Mouse (Mus musculus) spleen, adult 12 weeks (tissue): Measurements from ENCODE around the gene Spryd3.
A peak's percentile ranks its signal among the peaks of the same experiment; 100 is the strongest.
"Not testable (repeated sequence)": the region's sequence is repeated elsewhere in the genome, so short reads cannot be mapped to it uniquely, and the experiment has no call there.

Source experiments
- DNase-seq: peaks from one replicate; pipeline ENCODE4 v3.0.0; 2022; ENCODE audit warnings: low spot score

The Spryd3 gene

DNA sequence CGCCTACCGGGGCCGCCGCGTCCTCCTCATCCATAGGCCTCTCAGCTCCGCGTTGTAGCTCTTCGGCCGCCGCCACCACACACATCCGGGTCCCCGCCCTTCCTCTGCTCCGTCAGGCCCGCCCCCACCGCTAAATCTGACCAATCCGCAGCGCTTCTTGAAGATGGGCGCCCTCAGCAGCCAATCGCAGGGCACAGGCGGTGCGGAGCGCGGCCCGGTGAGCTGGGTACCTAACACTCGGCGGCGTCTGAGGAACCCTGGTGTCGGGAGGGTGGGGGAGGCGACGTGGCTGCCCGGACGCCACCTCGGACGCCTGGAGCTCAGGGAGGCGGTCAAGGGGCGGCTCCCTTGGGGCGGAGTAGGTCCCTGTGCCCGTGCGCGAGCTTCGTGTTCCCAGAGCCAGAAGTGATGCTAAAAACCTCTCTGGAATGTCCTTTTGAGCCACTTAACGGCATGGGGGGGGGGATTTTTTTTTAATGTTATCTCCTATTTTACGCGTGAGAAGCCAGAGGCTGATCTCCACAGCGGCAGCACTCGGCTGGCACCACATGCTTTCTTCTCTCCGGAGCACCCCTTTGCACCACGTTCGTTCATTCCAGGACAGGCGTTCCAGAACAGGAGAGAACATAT lies at the start of gene Spryd3:
Spryd3 (minus strand) TSS at position 106 of the 630 bp plus-strand sequence.
- DNase-seq = peak; percentile 98

DNA sequence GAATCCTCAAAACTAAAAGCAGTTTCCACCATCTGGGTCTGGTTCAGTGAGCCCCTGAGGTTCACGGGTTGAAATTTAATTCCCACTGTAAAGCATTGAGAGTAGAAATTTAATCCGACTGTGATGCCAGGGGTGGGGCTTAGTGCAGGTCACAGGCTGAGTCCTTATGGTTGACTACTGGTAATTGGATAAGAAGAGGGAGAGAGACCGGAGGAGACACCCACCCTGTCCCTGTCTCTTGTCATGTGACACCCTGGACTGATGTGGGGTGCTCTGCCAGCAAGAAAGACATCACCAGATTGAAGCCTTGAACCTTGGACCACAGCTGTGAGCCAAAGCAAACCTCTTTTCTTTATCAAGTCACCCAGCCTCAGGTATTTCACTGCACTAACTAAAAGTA lies 47.0 kb upstream of the Spryd3 start:
- no peak for DNase-seq

DNA sequence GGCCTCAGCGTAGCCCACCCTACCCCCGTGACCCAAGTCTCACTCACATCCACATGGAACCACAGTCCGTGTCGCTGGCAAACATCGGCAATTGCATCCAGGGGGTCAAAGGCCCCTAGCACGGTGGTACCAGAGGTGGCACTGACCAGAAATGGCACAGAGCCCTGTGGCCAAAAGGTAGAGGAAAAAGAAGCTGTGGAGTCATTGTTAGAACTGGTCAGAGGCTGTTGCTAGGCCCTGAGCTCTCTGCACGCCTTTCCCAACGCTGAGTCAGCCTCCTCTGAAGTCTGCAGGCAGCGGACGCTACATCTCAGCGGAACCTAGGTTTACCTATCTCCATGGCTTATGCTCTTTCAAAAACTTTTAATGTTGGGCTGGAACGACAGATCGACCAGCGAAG lies 43.9 kb upstream of the Spryd3 start:
- no peak for DNase-seq

DNA sequence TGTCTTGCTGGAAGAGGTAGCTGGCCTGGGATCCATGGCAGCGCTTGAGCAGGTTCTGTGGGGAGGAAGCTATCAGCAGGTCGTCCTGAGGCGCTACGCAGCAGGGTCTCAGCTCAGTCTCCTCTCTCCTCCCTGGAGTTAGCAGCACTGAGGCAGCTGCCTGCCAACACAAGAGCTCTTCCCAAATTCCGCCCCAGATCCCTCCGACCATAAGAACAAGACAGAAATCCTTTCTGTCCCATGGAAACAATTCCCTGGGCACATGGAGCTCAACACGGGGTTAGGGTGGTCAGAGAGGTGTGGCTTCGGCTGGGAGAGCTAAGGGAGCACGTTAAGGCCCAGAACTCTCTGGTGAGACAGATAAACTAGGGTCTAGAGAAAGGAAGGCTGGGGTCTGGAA lies 43.1 kb upstream of the Spryd3 start:
- no peak for DNase-seq

DNA sequence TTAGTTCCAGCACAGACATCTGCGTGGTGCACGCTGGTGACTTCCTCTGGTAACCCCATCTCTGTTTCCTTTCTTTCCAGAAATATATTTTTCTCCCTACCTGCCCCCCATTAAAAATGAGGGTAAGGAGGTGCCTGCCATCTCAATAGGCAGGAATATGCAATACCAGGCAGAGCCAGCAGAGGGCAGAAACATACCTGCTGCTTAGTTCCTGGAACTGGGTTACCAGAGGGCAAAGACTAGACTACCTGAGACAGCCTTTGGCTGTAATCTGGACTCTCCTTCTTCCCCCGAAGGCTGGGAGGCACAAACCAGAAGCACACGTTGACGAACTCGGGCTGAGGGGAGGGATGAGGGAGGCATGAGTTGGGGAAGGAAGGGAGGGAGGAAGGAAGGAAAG lies 42.2 kb upstream of the Spryd3 start:
- DNase-seq = peak; percentile 70

DNA sequence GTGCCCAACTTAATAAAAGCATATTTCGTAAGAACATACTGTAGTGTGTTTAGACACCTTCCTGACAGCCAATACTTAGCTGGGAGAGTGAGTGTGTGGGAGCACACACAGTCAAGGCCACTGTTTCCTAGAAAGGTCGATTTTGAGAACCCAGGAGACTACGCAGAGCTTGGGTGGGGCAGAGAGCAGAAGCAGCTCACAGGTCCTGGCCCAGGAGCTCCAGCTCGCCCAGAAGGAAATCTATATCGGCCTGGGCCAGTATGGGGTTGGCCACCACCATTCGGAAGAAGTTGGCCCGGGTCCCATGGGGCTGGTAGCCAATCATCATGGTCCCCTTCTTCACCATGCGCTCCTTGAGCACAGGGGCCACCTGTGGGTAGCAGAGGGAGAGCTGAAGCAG lies 41.4 kb upstream of the Spryd3 start:
- no peak for DNase-seq

DNA sequence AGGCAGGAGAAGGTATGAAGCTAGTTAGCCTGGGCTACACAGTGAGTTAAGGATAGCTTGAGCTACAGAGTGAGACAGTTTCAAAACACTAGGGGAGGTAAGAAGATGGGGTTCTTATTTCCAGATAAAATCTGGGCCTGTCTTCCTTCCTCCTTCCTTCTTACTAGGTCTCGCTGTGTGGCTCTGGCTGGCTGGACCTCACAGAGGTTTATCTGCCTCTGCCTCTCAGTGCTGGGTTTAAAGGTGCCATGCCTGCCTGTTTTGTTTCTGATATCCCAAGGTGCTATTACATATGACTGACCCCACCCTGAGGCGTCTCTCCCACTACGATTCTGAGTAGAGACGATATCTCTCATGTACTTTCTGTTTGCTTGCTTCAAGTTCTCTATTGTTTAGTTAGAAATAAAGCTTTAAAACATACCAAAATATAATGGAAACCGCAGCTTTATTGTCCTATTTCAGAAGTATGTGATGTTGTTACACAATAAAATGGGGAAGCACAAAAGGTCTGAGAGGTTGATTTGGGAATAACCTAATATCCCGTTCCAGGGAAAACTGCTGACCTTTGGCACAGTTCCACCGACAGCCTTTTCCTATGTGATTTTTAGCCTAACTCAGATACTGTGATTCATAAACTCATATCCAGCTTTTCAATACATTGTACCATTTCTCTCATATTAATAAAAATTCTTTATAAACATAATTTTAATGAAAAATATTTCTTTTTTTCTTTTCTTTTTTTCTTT lies 40.7 kb upstream of the Spryd3 start:
- DNase-seq = no peak

DNA sequence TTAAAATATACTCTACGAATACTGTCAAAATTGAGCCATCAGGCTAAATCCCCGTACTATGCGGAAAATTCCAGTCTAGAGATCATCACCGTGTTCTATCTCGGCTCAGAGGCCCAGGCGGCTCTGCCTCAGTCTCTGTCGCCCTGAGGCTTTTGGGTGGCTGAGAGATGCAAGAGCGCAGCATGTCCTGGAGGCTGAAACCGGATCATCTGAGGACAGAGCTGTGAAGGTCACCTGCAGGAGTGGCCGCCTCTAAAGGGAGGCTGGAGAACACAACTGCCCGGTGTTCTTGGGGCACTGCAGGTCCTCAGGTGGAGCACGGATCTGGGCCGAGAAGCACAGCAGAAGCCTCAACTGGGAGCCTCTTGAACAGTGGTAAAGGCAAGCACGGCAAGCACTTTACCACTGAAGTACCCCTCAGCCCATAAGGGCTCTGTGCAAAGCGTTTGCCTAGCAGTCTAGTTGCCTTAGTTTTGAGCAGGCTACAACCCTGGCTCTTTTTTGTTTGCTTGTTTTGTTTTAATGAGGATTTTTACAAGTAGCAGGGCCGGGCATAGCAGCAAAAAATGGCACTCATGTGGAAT lies 39.8 kb upstream of the Spryd3 start:
- DNase-seq = no peak

DNA sequence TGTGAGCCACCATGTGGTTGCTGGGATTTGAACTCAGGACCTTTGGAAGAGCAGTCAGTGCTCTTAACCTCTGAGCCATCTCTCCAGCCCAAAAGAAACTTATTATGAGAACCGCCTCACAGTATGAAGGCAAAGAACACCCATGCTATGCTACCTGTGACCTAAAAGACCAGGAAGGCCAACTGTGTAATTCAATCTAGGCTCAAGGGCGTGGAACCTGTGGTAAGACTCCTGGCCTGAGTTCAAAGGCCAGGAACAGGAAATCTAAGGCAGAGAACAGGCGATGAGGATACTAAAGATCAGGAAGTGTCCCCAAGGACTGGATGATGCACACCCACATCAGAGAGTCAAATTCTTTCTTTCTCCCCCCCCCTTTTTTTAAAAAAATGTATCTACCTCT lies 37.5 kb upstream of the Spryd3 start:
- no peak for DNase-seq

DNA sequence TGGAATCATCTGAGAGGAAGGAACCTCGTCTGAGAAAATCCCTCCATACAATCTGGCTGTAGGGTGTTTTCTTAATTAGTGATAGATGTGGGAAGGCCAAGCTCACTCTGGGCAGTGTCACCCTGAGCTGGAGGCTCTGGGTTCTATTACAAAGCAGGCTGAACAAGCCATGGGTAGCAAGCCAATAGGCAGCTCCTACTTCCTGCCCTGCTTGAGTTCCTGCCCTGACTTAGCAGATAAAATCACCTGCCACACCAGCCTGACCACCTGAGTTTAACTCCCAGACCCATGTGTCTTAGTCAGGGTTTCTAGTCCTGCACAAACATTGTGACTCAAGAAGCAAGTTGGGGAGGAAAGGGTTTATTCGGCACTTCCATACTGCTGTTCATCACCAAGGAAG lies 33.0 kb upstream of the Spryd3 start:
- DNase-seq = no peak

DNA sequence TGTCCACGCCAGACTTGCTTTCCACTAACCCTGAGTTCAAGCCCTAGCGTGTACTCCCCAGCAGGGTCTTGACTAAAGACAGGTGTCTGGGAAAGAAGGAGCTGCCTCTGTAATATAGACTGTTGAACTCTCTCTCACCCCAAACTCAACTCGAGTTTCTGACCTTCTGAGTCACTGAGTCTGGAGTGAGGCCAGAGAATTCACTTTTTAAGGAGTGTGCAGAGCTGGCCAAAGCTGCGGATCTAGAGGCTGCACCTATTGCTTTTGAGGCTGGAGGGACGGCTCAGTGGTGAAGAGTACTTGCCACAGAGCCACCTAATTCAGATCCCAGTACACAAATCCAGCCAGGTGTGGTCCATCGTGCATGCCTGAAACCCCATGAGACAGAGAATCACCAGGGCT lies 31.6 kb upstream of the Spryd3 start:
- DNase-seq = no peak

DNA sequence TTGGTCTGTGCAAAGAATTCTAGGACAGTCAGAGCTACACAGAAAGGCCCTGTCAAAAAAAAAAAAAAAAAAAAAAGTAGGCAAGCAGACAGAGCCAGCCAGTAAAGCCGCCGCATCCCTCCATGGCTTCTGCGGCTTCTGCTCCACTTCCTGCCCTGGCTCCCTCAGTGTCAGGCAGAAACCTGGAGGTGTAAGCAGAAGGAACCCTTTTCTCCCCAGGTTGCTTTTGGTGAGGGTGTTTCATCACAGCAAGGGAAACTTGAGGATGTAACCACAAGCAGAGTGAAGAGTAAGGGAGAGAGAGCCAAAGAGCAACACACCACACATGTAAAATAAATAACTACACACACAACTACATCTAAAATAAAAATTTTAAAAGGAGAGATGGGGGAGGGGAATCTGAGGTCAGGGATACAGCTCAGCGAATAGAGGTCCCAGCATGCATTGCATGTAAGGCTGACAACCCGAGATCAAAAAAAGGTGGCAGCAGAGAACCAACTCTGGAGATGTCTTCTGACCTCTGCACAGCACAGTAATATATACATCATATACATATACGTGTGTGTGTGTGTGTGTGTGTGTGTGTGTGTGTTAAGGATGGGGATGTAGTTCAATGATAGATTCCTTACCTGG lies 29.6 kb upstream of the Spryd3 start:
- DNase-seq = no peak

DNA sequence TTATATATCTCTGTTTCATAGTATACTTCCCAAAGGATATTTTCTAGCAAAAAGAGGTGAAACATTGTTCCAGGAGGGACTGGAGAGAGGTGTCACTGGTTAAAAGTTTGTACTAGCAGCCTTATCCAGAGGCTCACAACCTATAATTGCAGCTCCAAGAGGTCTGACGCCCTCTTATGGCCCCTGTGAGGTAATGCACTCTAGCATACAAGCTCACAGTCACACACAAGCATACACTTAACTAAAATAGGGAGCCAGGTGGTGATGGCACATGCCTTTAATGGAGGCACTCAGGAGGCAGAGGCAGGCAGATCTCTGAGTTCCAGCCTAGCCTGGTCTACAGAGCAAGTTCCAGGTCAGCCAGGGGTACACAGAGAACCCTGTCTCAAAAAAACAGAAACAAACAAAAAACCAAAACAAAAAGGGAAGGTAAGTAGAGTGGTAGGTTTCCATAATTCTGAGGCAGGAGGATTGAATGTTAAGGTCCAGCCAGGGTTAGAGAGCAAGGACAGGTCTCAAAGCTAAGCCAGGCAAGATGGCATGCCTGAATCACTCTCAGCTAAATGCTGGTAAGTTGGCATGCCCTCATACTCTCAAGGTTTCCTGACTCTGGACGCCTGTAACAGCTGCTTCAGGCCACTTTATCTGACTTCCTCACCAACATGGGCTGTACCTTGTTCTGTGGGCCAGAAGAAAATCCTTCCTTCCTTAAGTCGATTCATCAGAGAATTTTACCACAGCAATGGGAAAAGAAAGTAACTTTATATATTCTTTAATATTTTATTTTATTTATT lies 28.1 kb upstream of the Spryd3 start:
- no peak for DNase-seq

DNA sequence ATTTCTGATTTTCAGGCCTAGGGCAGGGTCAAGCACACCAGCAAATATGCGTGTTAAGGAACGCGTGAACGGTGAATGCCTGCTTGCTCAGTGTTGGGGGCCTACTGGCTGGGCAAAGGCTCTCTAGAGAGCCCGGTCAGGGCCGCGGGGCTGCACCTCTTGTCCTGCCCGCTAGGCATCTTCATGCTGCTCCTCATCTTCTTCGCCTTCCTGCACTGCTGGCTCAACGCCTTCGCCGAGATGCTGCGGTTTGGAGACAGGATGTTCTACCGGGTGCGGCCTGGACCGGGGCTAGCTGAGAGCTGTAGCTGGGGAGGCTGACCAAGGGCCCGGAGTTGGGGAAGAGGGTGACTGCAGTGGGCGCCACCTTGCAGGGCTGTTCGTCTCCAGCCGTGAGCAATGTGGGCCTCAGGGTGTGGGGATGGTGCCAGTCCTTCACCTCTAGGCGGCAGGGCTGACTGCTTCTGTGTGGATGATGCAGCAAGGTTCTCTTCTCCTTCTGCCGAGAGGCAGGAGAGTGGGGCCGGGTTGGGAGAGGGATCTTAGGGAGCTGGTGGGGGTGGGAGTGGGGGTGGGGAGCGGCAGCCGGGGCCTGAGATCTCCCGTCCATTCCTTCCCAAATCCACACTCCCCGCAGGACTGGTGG lies 24.5 kb upstream of the Spryd3 start:
- no peak for DNase-seq

DNA sequence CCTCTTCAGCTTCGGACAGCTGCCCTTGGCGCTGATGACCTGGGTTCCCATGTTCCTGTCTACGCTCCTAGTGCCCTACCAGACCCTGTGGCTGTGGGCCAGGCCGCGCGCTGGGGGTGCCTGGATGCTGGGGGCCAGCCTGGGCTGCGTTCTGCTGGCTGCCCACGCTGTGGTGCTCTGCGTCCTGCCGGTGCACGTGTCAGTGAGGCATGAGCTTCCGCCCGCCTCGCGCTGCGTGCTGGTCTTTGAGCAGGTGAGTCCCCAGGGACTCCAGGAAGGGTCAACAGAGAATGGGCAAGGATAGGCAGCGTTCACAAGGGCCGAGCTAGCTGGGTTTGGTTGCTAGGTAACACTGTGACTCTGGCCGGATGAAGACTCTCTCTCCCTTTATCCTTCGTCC lies 20.8 kb upstream of the Spryd3 start:
- DNase-seq = no peak

DNA sequence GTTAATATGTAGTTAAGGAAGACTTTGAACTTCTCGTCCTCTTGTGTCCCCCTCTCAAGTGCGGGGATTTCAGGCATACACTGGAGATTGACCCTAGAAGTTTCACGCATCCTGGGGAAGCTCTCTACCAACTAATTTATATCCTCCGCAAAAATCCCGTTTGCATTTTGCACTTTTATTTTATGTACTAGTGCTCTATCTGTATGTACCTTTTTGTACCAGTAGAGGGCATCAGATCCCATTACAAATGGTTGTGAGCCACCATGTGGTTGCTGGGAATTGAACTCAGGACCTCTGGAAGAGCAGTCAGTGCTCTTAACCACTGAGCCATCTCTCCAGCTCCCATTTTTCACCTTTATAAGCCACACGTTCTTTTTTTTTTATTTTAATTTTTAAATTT lies 19.0 kb upstream of the Spryd3 start:
- not testable (repeated sequence) for DNase-seq

DNA sequence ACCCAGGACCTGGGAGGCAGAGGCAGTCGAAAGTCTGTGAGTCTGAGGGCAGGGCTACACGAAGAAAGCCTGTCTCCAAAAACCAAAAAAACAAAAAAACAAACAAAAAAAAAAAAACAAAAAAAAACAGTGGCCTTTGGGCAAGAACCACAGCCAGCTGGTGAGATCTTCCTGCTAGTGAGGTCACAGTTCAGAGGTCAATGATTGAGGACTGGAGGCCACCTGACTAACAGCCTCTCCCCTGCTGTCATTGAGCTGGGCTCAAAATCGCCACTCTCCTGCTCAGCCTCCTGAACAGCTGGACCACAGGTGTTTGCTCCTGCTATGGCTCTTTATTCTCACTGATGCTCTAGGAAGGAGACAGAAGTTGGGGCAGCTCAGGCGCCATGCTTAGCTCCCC lies 16.6 kb upstream of the Spryd3 start:
- no peak for DNase-seq

DNA sequence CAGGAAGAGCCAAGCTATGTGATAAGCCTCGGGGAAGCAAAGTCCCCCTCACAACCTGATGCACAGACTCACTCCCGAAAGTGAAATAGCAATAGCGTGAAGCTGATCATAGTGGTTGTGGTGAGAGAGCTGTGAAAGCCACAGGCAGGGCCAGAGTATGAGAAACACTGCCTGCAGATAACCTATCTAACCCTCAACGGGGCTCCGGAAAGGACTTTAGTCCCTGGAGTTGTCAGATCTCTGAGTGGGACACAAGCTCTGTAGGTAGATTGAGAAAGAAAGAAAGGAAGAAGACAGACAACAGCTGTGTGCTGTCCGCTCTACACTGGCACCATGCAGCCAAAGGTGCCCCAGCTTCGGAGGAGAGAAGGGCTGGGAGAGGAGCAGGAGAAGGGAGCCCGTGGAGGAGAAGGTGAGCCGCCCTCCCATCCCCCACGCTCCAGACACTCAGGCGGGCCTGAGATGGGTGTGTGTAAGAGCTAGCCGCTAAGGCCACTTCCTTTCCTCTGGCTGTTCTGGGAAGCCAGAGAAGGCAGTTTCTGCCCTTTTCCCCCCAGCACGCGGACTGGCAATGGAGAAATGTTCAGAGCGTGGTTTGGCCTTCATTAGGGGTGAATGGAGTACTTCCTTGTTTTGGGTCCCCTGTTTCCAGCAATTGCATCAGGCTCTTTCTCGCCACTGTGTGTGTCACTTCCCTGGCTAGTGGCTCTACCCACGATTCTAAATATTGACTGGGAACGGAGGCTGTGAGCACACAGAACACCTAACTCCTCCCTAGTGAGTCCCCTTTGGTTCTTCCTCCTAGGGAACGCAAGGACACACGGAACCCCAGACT lies 14.5 kb upstream of the Spryd3 start, which contains the start of gene Soat2:
Soat2 (plus strand) TSS at position 226 of the 835 bp plus-strand sequence.
- peak; percentile 38 for DNase-seq

DNA sequence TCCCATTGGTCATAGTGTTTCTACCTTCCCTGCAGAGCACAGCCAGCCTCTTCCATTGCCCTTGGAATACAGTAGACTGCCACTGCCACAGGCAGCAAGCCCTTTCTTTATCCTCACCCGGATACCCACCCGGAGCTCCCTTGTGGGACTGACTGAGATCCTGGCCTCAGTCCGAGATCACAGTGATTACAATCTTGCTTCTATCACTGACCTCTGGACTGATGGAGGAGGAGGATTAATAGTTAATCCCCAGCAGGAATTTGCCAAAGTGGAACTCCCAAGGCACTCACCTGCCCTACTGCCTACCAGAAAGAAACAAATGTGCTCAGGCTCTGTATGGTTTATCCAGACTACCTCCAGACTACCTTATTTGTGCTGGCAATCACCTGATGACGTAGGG lies 13.5 kb upstream of the Spryd3 start:
- DNase-seq = no peak

DNA sequence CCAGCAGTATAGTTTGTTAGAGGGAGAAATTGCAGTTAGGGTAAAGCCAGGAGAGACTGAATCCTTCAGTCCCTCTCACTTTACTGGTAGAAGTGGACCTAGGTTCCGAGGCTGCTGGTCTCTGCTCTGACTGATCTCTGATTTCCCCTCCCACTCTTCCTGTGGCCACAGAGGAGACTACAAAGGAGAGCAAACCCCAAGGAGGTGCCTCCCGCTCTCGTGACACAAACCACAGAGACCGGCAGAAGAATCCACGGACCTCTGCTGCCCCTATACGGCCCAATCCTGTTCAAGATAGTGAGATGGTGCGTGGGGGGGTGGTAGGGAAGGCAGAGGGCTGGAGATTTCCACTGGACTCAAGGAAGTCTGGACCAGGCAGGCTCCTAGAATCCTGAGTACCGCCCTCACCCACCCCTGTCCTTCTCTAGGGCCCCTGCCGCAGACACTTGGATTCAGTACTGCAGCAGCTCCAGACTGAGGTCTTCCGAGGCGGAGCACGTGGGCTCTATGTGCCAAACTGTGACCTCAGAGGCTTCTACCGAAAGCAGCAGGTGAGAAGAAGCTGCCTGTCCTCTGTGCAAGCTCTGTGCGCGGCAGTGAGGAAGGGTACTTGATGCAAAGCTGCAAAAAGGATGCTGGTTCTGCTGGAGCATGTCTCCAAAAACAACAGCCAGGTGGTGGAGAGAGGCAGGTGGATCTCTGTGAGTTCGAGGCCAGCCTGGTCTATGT lies 11.8 kb upstream of the Spryd3 start:
- DNase-seq = no peak
